Mouse (Mus musculus): ENCODE data around the gene Tspan4. TPM values are rescaled to one million over a fixed set of nuclear protein-coding genes. Genes with fewer than 3 reads are reported as not detected.

Tspan4 gene
- total RNA-seq, 1 experiment: 75.9 TPM

- Histone ChIP-seq H3K9me3 (ENCODE audit: control insufficient read depth, insufficient read depth, low read depth, low read length) (no peaks in the 10 kb centered on the region), H3K27ac (ENCODE audit: insufficient read depth, low read depth, low read length, poor library complexity, severe bottlenecking) (no peak overlapping the region; the same call in 1 of the 2 replicates), H3K9ac (ENCODE audit: insufficient read depth, low read depth, low read length, poor library complexity, severe bottlenecking) (peak overlapping the region; percentile 79; the same call in 1 of the 2 replicates), H3K36me3 (ENCODE audit: control insufficient read depth, insufficient read depth, low read length, poor library complexity, severe bottlenecking) (peaks cover 29% of the 10 kb centered on the region), H3K4me1 (ENCODE audit: control insufficient read depth in 2 of 2, insufficient read depth in 2 of 2, low read length in 2 of 2, poor library complexity in 1 of 2) (peaks cover 3 to 42% of the 10 kb centered on the region in 2 experiments; a peak in 3 of 4 replicates), H3K4me3 (ENCODE audit: insufficient read depth in 1 of 2, low read depth in 1 of 2, low read length in 2 of 2, poor library complexity in 1 of 2, severe bottlenecking in 1 of 2) (peak overlapping the region; percentile 75 to 89)
- DNase-seq (ENCODE audit: low read depth, low spot score): no peak
- in situ Hi-C loops (cut with MboI; ENCODE audit: low sequenced_read_pairs in 2 of 2, unreplicated experiment in 2 of 2): no loop called here
- TF ChIP-seq ZNF384 (IDR thresholded peaks at IDR 0.05; ENCODE audit: low read depth, low read length) (no peak), HCFC1 (IDR thresholded peaks at IDR 0.05; ENCODE audit: borderline replicate concordance, insufficient read depth, low read length) (no peak), ZC3H11A (IDR thresholded peaks at IDR 0.05; ENCODE audit: borderline replicate concordance, low read depth, low read length) (no peak)
These were observed 6.9 kb upstream of the Tspan4 start for GRCm38 (mm10) chr7:141468164-141468521.

- in situ Hi-C loops (cut with MboI; ENCODE audit: low sequenced_read_pairs in 2 of 2, unreplicated experiment in 2 of 2): no loop called here
- peak overlapping the region; percentile 79 for H3K9ac ChIP-seq (ENCODE audit: insufficient read depth, low read depth, low read length, poor library complexity, severe bottlenecking)
- no peak for DNase-seq (ENCODE audit: low read depth, low spot score)
- H3K9me3 ChIP-seq (ENCODE audit: control insufficient read depth, insufficient read depth, low read depth, low read length): no peaks in the 10 kb centered on the region
- H3K4me3 ChIP-seq (ENCODE audit: insufficient read depth in 1 of 2, low read depth in 1 of 2, low read length in 2 of 2, poor library complexity in 1 of 2, severe bottlenecking in 1 of 2): peak overlapping the region; percentile 75 to 89
- H3K4me1 ChIP-seq (ENCODE audit: control insufficient read depth in 2 of 2, insufficient read depth in 2 of 2, low read length in 2 of 2, poor library complexity in 1 of 2): peaks cover 3 to 42% of the 10 kb centered on the region in 2 experiments; a peak in 3 of 4 replicates
- H3K36me3 ChIP-seq (ENCODE audit: control insufficient read depth, insufficient read depth, low read length, poor library complexity, severe bottlenecking): peaks cover 29% of the 10 kb centered on the region
- peak overlapping the region; percentile 28; the same call in 1 of the 2 replicates for H3K27ac ChIP-seq (ENCODE audit: insufficient read depth, low read depth, low read length, poor library complexity, severe bottlenecking)
- no peak for TF ChIP-seq ZC3H11A (IDR thresholded peaks at IDR 0.05; ENCODE audit: borderline replicate concordance, low read depth, low read length)
- peak; percentile 51; the same call in 1 of the 2 replicates for TF ChIP-seq MAFK (IDR thresholded peaks at IDR 0.05; ENCODE audit: insufficient read depth, low read depth, low read length)
These were observed 6.4 kb upstream of the Tspan4 start for GRCm38 (mm10) chr7:141468522-141469211.

- H3K27ac ChIP-seq (ENCODE audit: insufficient read depth, low read depth, low read length, poor library complexity, severe bottlenecking): no peak overlapping the region; the same call in 1 of the 2 replicates
- no peaks in the 10 kb centered on the region for H3K9me3 ChIP-seq (ENCODE audit: control insufficient read depth, insufficient read depth, low read depth, low read length)
- H3K4me1 ChIP-seq (ENCODE audit: control insufficient read depth in 2 of 2, insufficient read depth in 2 of 2, low read length in 2 of 2, poor library complexity in 1 of 2): peaks cover 3 to 38% of the 10 kb centered on the region in 2 experiments; a peak in 3 of 4 replicates
These were observed 5.7 kb upstream of the Tspan4 start for GRCm38 (mm10) chr7:141469352-141469751.

GRCm38 (mm10) chr7:141469901-141470636 is 5.0 kb upstream of the Tspan4 start:
- Histone ChIP-seq H3K4me3 (ENCODE audit: insufficient read depth in 1 of 2, low read depth in 1 of 2, low read length in 2 of 2, poor library complexity in 1 of 2, severe bottlenecking in 1 of 2) (no peak overlapping the region), H3K27ac (ENCODE audit: insufficient read depth, low read depth, low read length, poor library complexity, severe bottlenecking) (peak overlapping the region; percentile 19; the same call in 1 of the 2 replicates), H3K36me3 (ENCODE audit: control insufficient read depth, insufficient read depth, low read length, poor library complexity, severe bottlenecking) (peaks cover 29% of the 10 kb centered on the region), H3K4me1 (ENCODE audit: control insufficient read depth in 2 of 2, insufficient read depth in 2 of 2, low read length in 2 of 2, poor library complexity in 1 of 2) (peaks cover 3 to 38% of the 10 kb centered on the region in 2 experiments; a peak in 3 of 4 replicates), H3K9ac (ENCODE audit: insufficient read depth, low read depth, low read length, poor library complexity, severe bottlenecking) (peak overlapping the region; percentile 8; the same call in 1 of the 2 replicates), H3K9me3 (ENCODE audit: control insufficient read depth, insufficient read depth, low read depth, low read length) (no peaks in the 10 kb centered on the region)
- TF ChIP-seq MAFK (IDR thresholded peaks at IDR 0.05; ENCODE audit: insufficient read depth, low read depth, low read length) (no peak), HCFC1 (IDR thresholded peaks at IDR 0.05; ENCODE audit: borderline replicate concordance, insufficient read depth, low read length) (no peak), ZNF384 (IDR thresholded peaks at IDR 0.05; ENCODE audit: low read depth, low read length) (no peak), ZC3H11A (IDR thresholded peaks at IDR 0.05; ENCODE audit: borderline replicate concordance, low read depth, low read length) (no peak), CHD2 (IDR thresholded peaks at IDR 0.05; ENCODE audit: low read depth, low read length) (no peak)
- in situ Hi-C loops (cut with MboI; ENCODE audit: low sequenced_read_pairs in 2 of 2, unreplicated experiment in 2 of 2): no loop called here
- DNase-seq (ENCODE audit: low read depth, low spot score): no peak

More at GRCm38 (mm10) chr7:141469352-141469751, 5.7 kb upstream of the Tspan4 start:
- in situ Hi-C loops (cut with MboI; ENCODE audit: low sequenced_read_pairs in 2 of 2, unreplicated experiment in 2 of 2): no loop called here
- peak overlapping the region in 1 of 2 experiments; percentile 75; a peak in 2 of 4 replicates for H3K4me3 ChIP-seq (ENCODE audit: insufficient read depth in 1 of 2, low read depth in 1 of 2, low read length in 2 of 2, poor library complexity in 1 of 2, severe bottlenecking in 1 of 2)
- TF ChIP-seq CHD2 (IDR thresholded peaks at IDR 0.05; ENCODE audit: low read depth, low read length): no peak
- no peak for TF ChIP-seq MAFK (IDR thresholded peaks at IDR 0.05; ENCODE audit: insufficient read depth, low read depth, low read length)
- TF ChIP-seq ZC3H11A (IDR thresholded peaks at IDR 0.05; ENCODE audit: borderline replicate concordance, low read depth, low read length): no peak
- TF ChIP-seq HCFC1 (IDR thresholded peaks at IDR 0.05; ENCODE audit: borderline replicate concordance, insufficient read depth, low read length): no peak
- TF ChIP-seq ZNF384 (IDR thresholded peaks at IDR 0.05; ENCODE audit: low read depth, low read length): no peak
- DNase-seq (ENCODE audit: low read depth, low spot score): no peak
- peak overlapping the region; percentile 64; the same call in 1 of the 2 replicates for H3K9ac ChIP-seq (ENCODE audit: insufficient read depth, low read depth, low read length, poor library complexity, severe bottlenecking)
- H3K36me3 ChIP-seq (ENCODE audit: control insufficient read depth, insufficient read depth, low read length, poor library complexity, severe bottlenecking): peaks cover 29% of the 10 kb centered on the region
